Mouse (Mus musculus) stomach, postnatal 0 days (tissue): Measurements from ENCODE around the gene Plxna2. TPM values are rescaled to one million over a fixed set of nuclear protein-coding genes. Genes with fewer than 3 reads are reported as not detected.

Experiments
- ATAC-seq: fragments of 200-750 bp; cut with Nextera tagmentation; 2 replicates; pipeline ENCODE4 v1.8.0; 2017; ENCODE audit not compliant: low FRiP score, low TSS enrichment
- DNase-seq: peaks from one replicate; pipeline ENCODE4 v3.0.0-alpha.2; 2016; ENCODE audit warnings: low spot score
- H3K27ac ChIP-seq: fragments of 300-500 bp; sonication (generic); replicated peaks from 2 replicates; pipeline ENCODE4 v1.5.1; 2014; ENCODE audit warnings: mild to moderate bottlenecking, control low read depth
- H3K27me3 ChIP-seq: fragments of 300-500 bp; sonication (generic); 2 replicates; pipeline ENCODE4 v1.6.1; 2014; ENCODE audit warnings: low read length; ENCODE audit not compliant: control insufficient read depth, insufficient read depth
- H3K36me3 ChIP-seq: fragments of 300-500 bp; sonication (generic); 2 replicates; pipeline ENCODE4 v1.6.1; 2014; ENCODE audit warnings: low read length, mixed read lengths; ENCODE audit not compliant: control insufficient read depth, insufficient read depth
- H3K4me1 ChIP-seq: fragments of 300-500 bp; sonication (generic); replicated peaks from 2 replicates; pipeline ENCODE4 v1.6.1; 2014; ENCODE audit warnings: antibody characterized with exemption; ENCODE audit not compliant: control insufficient read depth, insufficient read depth
- H3K4me2 ChIP-seq: fragments of 300-500 bp; sonication (generic); replicated peaks from 2 replicates; pipeline ENCODE4 v1.6.1; 2014; ENCODE audit warnings: low read depth, mild to moderate bottlenecking, control low read depth, moderate library complexity
- H3K4me3 ChIP-seq: fragments of 300-500 bp; sonication (generic); 2 replicates; pipeline ENCODE4 v1.5.1; 2014; ENCODE audit warnings: low read depth, low read length, control low read depth
- H3K9ac ChIP-seq: fragments of 300-500 bp; sonication (generic); 2 replicates; pipeline ENCODE4 v1.6.1; 2014; ENCODE audit warnings: mild to moderate bottlenecking, low read length, control low read depth, mixed read lengths
- H3K9me3 ChIP-seq: fragments of 300-500 bp; sonication (generic); 2 replicates; pipeline ENCODE4 v1.6.1; 2016; ENCODE audit warnings: low read length; ENCODE audit not compliant: control insufficient read depth
- CTCF ChIP-seq: IDR thresholded peaks from 2 replicates; pipeline ENCODE4 v1.5.1; 2016; ENCODE audit warnings: antibody characterized with exemption, low read depth, mild to moderate bottlenecking, moderate library complexity
- EP300 ChIP-seq: optimal IDR thresholded peaks from 2 replicates; pipeline ENCODE3; 2016; ENCODE audit warnings: antibody characterized with exemption
- WGBS: fragments of 180-500 bp; shearing (Covaris S2); extraction: QIAGEN DNeasy Blood & Tissue Kit; methylation state at CpG from one replicate; pipeline ENCODE4 v1.1.7; 2014; 5-methylcytosine and 5-hydroxymethylcytosine counted together
- polyA plus RNA-seq: library from polyadenylated mRNA; unstranded; fragments of >200 nt; fragmentation: Nextera tagmentation; extraction: Ambion mirVana; gene quantifications from 2 replicates; pipeline ENCODE4 v1.2.1, GENCODE M21; 2015

The Plxna2 gene
- polyA plus RNA-seq, 1 experiment from 2014 or later: 3.5 TPM

- DNase-seq (no peak), ATAC-seq (no peak)
- Histone ChIP-seq H3K9me3 (no peaks in the 10 kb centered on the region), H3K4me1 (no peaks in the 10 kb centered on the region), H3K27ac (no peak overlapping the region), H3K27me3 (no peaks in the 10 kb centered on the region), H3K36me3 (no peaks in the 10 kb centered on the region), H3K4me3 (no peak overlapping the region), H3K9ac (no peak overlapping the region), H3K4me2 (no peak overlapping the region)
- 60% methylated on average over 3 of the region's 3 CpGs for WGBS
- no peak for TF ChIP-seq EP300
- TF ChIP-seq CTCF: no peak
These were observed 218.2 kb downstream of the Plxna2 start for GRCm38 (mm10) chr1:194836182-194836581.

- no peak for ATAC-seq
- 82% methylated on average over 4 of the region's 4 CpGs for WGBS
These were observed 218.7 kb downstream of the Plxna2 start for GRCm38 (mm10) chr1:194836671-194837070.

GRCm38 (mm10) chr1:194839230-194839910 is 221.4 kb downstream of the Plxna2 start:
- no peak overlapping the region for H3K4me3 ChIP-seq

More at GRCm38 (mm10) chr1:194836671-194837070, 218.7 kb downstream of the Plxna2 start:
- H3K4me1 ChIP-seq: no peaks in the 10 kb centered on the region
- H3K27ac ChIP-seq: no peak overlapping the region
- H3K4me3 ChIP-seq: no peak overlapping the region
- no peak for DNase-seq
- no peaks in the 10 kb centered on the region for H3K27me3 ChIP-seq
- H3K9me3 ChIP-seq: no peaks in the 10 kb centered on the region
- H3K36me3 ChIP-seq: no peaks in the 10 kb centered on the region
- no peak overlapping the region for H3K9ac ChIP-seq
- H3K4me2 ChIP-seq: no peak overlapping the region
- TF ChIP-seq CTCF (no peak), EP300 (no peak)

GRCm38 (mm10) chr1:194843020-194843419 is 225.0 kb downstream of the Plxna2 start:
- Histone ChIP-seq H3K9me3 (no peaks in the 10 kb centered on the region), H3K9ac (no peak overlapping the region), H3K27ac (no peak overlapping the region), H3K36me3 (no peaks in the 10 kb centered on the region), H3K4me2 (no peak overlapping the region), H3K4me3 (no peak overlapping the region), H3K27me3 (no peaks in the 10 kb centered on the region), H3K4me1 (no peaks in the 10 kb centered on the region)
- no peak for TF ChIP-seq EP300
- TF ChIP-seq CTCF: no peak
- no peak for ATAC-seq
- no peak for DNase-seq
- 80% methylated on average over 2 of the region's 2 CpGs for WGBS

More at GRCm38 (mm10) chr1:194839230-194839910, 221.4 kb downstream of the Plxna2 start:
- Histone ChIP-seq H3K27me3 (no peaks in the 10 kb centered on the region), H3K9ac (no peak overlapping the region), H3K9me3 (no peaks in the 10 kb centered on the region), H3K36me3 (no peaks in the 10 kb centered on the region), H3K4me2 (no peak overlapping the region), H3K4me1 (no peaks in the 10 kb centered on the region), H3K27ac (no peak overlapping the region)
- DNase-seq (no peak), ATAC-seq (no peak)
- 14% methylated on average over 1 of the region's 1 CpGs for WGBS
- peak; percentile 73 for TF ChIP-seq CTCF
- no peak for TF ChIP-seq EP300

GRCm38 (mm10) chr1:194847014-194847413 is 229.0 kb downstream of the Plxna2 start:
- Histone ChIP-seq H3K4me2 (no peak overlapping the region), H3K4me1 (no peaks in the 10 kb centered on the region), H3K36me3 (no peaks in the 10 kb centered on the region), H3K27ac (no peak overlapping the region), H3K9ac (no peak overlapping the region), H3K4me3 (no peak overlapping the region), H3K9me3 (no peaks in the 10 kb centered on the region), H3K27me3 (no peaks in the 10 kb centered on the region)
- no peak for TF ChIP-seq CTCF
- TF ChIP-seq EP300: no peak
- DNase-seq: no peak
- 56% methylated on average over 4 of the region's 4 CpGs for WGBS
- no peak for ATAC-seq

- H3K9me3 ChIP-seq: no peaks in the 10 kb centered on the region
- no peak overlapping the region for H3K4me3 ChIP-seq
- H3K36me3 ChIP-seq: no peaks in the 10 kb centered on the region
- H3K27me3 ChIP-seq: no peaks in the 10 kb centered on the region
- H3K4me1 ChIP-seq: no peaks in the 10 kb centered on the region
- H3K27ac ChIP-seq: no peak overlapping the region
- no peak for ATAC-seq
- no peak overlapping the region for H3K9ac ChIP-seq
- 77% methylated on average over 4 of the region's 4 CpGs for WGBS
- DNase-seq: no peak
- TF ChIP-seq EP300: no peak
- no peak for TF ChIP-seq CTCF
- no peak overlapping the region for H3K4me2 ChIP-seq
These were observed 233.4 kb downstream of the Plxna2 start for GRCm38 (mm10) chr1:194851242-194852064.
